ENCODE assay signal across 8 mouse cellular contexts in the genomic region with DNA sequence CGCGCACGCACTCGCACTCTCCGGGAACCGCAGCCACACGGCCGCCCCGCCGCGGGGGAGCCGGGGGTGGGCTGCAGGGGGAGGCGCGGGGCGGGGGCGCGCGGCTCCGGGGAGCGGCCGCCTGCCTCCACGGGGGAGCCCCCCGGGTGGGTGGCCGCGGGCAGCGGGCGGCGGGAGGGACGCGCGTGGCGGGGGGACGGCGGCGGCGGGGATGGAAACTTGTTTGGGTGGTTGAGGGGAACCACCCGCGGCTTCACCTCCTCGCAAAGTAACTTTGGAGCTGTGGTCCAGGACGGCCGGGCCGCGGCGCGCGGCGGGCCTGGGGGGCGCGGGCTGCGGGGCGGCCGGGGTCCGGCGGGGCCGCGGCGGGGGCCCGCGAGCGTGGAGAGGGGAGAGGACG. TPM values are rescaled to one million over a fixed set of nuclear protein-coding genes. Genes with fewer than 3 reads are reported as not detected.
DNase-seq lines count a peak whose midpoint lies in the region; ATAC-seq and TF ChIP-seq lines count a peak whose summit lies in the region.

No protein-coding gene starts in this region.

- H3K27me3 ChIP-seq in heart, embryonic 11.5 days (ENCODE audit: control insufficient read depth, insufficient read depth, low read length): no peaks in the 10 kb centered on the region
- no peaks in the 10 kb centered on the region for H3K27me3 ChIP-seq in hindbrain, embryonic 10.5 days (ENCODE audit: insufficient read depth, poor library complexity, severe bottlenecking)

- no peak; the same call in none of the 2 replicates for ATAC-seq in heart, embryonic 11.5 days (replicated peaks; ENCODE audit: insufficient number of reproducible peaks, low FRiP score, low TSS enrichment)

- WGBS in heart, embryonic 11.5 days (ENCODE audit: insufficient replicate concordance): 0% methylated on average over 22 of the region's 61 CpGs
- WGBS in hindbrain, embryonic 10.5 days: under 1% methylated on average over 57 of the region's 61 CpGs

- DNase-seq in heart, postnatal 10 days: no peak
- no peak for DNase-seq in ES-E14 (ENCODE audit: low read depth, low spot score)
- no peak for DNase-seq in hindbrain, embryonic 10.5 days (ENCODE audit: low spot score)
- peak; percentile 6 for DNase-seq in lung, postnatal 25 days (ENCODE audit: low spot score)
- DNase-seq in adrenal gland, adult 8-10 months: no peak
- no peak for DNase-seq in thymus, postnatal 14 days
- DNase-seq in spleen, adult 12 weeks (ENCODE audit: low spot score): no peak

- peak overlapping the region; percentile 86 for H3K4me2 ChIP-seq in heart, embryonic 11.5 days

- H3K36me3 ChIP-seq in heart, embryonic 11.5 days (ENCODE audit: control insufficient read depth, insufficient read depth, low read length): no peaks in the 10 kb centered on the region
- no peaks in the 10 kb centered on the region for H3K36me3 ChIP-seq in ES-E14 (ENCODE audit: control insufficient read depth, insufficient read depth, low read length, poor library complexity, severe bottlenecking)
- H3K36me3 ChIP-seq in hindbrain, embryonic 10.5 days: no peaks in the 10 kb centered on the region

- no peaks in the 10 kb centered on the region for H3K9me3 ChIP-seq in heart, embryonic 11.5 days (replicated peaks; ENCODE audit: control insufficient read depth, low read length)
- H3K9me3 ChIP-seq in ES-E14 (ENCODE audit: control insufficient read depth, insufficient read depth, low read depth, low read length): no peaks in the 10 kb centered on the region
- H3K9me3 ChIP-seq in hindbrain, embryonic 10.5 days: no peaks in the 10 kb centered on the region

- in situ Hi-C loops in ES-E14 (cut with MboI; ENCODE audit: low sequenced_read_pairs in 2 of 2, unreplicated experiment in 2 of 2): loop anchor here in 1 of 2 experiments (5.0 kb wide), 1 partner anchor 89 kb away; no protein-coding TSS in a partner anchor

- intact Hi-C loops in heart, postnatal 10 days (cut with DNase I): loop anchor here (2.0 to 10.0 kb wide), 5 partner anchors 38 to 529 kb away; a partner anchor contains a TSS

- H3K9ac ChIP-seq in heart, embryonic 11.5 days (ENCODE audit: low read depth, low read length): peak overlapping the region; percentile 93
- H3K9ac ChIP-seq in ES-E14 (ENCODE audit: insufficient read depth, low read depth, low read length, poor library complexity, severe bottlenecking): peak overlapping the region; percentile 32

- peak overlapping the region; percentile 93 for H3K4me3 ChIP-seq in heart, embryonic 11.5 days (ENCODE audit: low read depth, low read length)
- H3K4me3 ChIP-seq in ES-E14 (ENCODE audit: insufficient read depth in 1 of 2, low read depth in 1 of 2, low read length in 2 of 2, poor library complexity in 1 of 2, severe bottlenecking in 1 of 2): peak overlapping the region; percentile 58 to 73
- peak overlapping the region; percentile 97 for H3K4me3 ChIP-seq in hindbrain, embryonic 10.5 days

- peak overlapping the region; percentile 97 for H3K27ac ChIP-seq in heart, embryonic 11.5 days (ENCODE audit: low read depth, low read length)
- no peak overlapping the region for H3K27ac ChIP-seq in ES-E14 (ENCODE audit: insufficient read depth, low read depth, low read length, poor library complexity, severe bottlenecking)
- peak overlapping the region; percentile 97 for H3K27ac ChIP-seq in hindbrain, embryonic 10.5 days

- peaks cover 13% of the 10 kb centered on the region for H3K4me1 ChIP-seq in heart, embryonic 11.5 days (ENCODE audit: control insufficient read depth, insufficient read depth, low read length)
- H3K4me1 ChIP-seq in ES-E14 (ENCODE audit: control insufficient read depth in 2 of 2, insufficient read depth in 2 of 2, low read length in 2 of 2, poor library complexity in 1 of 2): peaks cover 0 to 4% of the 10 kb centered on the region in 2 experiments; a peak in 2 of 4 replicates
- peaks cover 39% of the 10 kb centered on the region for H3K4me1 ChIP-seq in hindbrain, embryonic 10.5 days (replicated peaks)

TF ChIP-seq in ES-E14, 5 proteins besides CTCF, POLR2A, EP300 and RAD21:
- TF ChIP-seq CHD2 (IDR thresholded peaks at IDR 0.05; ENCODE audit: low read depth, low read length) (no peak), HCFC1 (IDR thresholded peaks at IDR 0.05; ENCODE audit: borderline replicate concordance, insufficient read depth, low read length) (no peak), ZC3H11A (IDR thresholded peaks at IDR 0.05; ENCODE audit: borderline replicate concordance, low read depth, low read length) (no peak), MAFK (IDR thresholded peaks at IDR 0.05; ENCODE audit: insufficient read depth, low read depth, low read length) (no peak), ZNF384 (IDR thresholded peaks at IDR 0.05; ENCODE audit: low read depth, low read length) (no peak)

RNA-seq across cellular contexts. Expression of a gene that starts 1.2 kb away (rescaled TPM):
- 96.0 and 97.8 TPM in 2 replicates for polyA plus RNA-seq in heart, embryonic 11.5 days (2014; fragmentation: Nextera tagmentation; extraction: Ambion mirVana)
- total RNA-seq in heart, postnatal 10 days (2021): 10 to 100 TPM; 51.4 to 51.7 TPM
- total RNA-seq in ES-E14 (2012; rRNA removed): 4.2 and 7.2 TPM in 2 replicates
- 135 and 137 TPM in 2 replicates for polyA plus RNA-seq in hindbrain, embryonic 10.5 days (2016; fragmentation: Nextera tagmentation; extraction: Ambion mirVana)
- total RNA-seq in adrenal gland, adult 8-10 months (2022): 10 to 100 TPM; 21.7 to 45.1 (median 30.5) TPM
